Mouse (Mus musculus) olfactory bulb, adult 2 months (tissue): ENCODE data around the gene Mvb12b. TPM values are rescaled to one million over a fixed set of nuclear protein-coding genes. Genes with fewer than 3 reads are reported as not detected.

Experiments used
- H3K27ac ChIP-seq: fragments of 200-500 bp; 2 replicates; pipeline ENCODE4 v1.5.1; 2012; ENCODE audit warnings: low read depth, low read length; ENCODE audit not compliant: insufficient read depth
- H3K4me1 ChIP-seq: fragments of 200-500 bp; 2 replicates; pipeline ENCODE4 v1.6.1; 2012; ENCODE audit warnings: low read length; ENCODE audit not compliant: control insufficient read depth, insufficient read depth
- H3K4me3 ChIP-seq: fragments of 200-500 bp; 2 replicates; pipeline ENCODE4 v1.5.1; 2012; ENCODE audit warnings: mild to moderate bottlenecking, low read depth, low read length, moderate library complexity; ENCODE audit not compliant: insufficient read depth
- CTCF ChIP-seq: fragments of 200-500 bp; IDR thresholded peaks from 2 replicates; pipeline ENCODE4 v1.5.1; 2012; ENCODE audit warnings: low read depth, mild to moderate bottlenecking, low read length, moderate library complexity; ENCODE audit not compliant: insufficient read depth
- POLR2A ChIP-seq: fragments of 200-500 bp; IDR thresholded peaks from 2 replicates; pipeline ENCODE4 v1.6.1; 2012; ENCODE audit warnings: mild to moderate bottlenecking, low read depth, low read length, moderate library complexity; ENCODE audit not compliant: insufficient read depth
- WGBS: fragments of 180-500 bp; shearing (Covaris S2); methylation state at CpG from one replicate; pipeline ENCODE4 v1.1.7; 2018; 5-methylcytosine and 5-hydroxymethylcytosine counted together
- polyA plus RNA-seq: library from polyadenylated mRNA; stranded (reverse); fragments of >200 nt; gene quantifications from 2 replicates; pipeline ENCODE4 v1.2.4, GENCODE M21; 2012; ENCODE audit warnings: low replicate concordance; ENCODE audit not compliant: missing spikeins, insufficient read depth, insufficient read length

Gene Mvb12b
- polyA plus RNA-seq, 1 experiment = not detected

DNA sequence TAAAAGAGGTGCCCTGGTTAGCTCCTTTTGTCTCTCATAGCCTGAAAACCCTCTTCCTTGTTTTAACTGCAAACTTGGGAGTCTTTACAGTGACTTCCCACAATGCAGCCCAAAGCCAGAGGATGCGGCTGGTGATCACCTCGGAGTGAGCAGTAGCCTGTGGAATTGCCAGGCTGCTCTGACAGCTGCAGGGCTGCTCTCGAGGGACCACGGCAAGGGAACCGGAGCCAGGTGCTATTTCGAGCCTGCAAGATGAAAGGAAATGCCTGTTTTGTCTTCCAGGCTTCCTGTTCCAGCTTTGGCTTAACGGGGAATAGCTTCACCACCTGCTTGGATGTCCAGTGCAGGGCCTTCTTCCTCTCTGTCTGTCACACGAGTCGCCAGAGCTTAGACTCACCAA lies 115.3 kb downstream of the Mvb12b start:
- Histone ChIP-seq H3K4me1 (peaks cover 40% of the 10 kb centered on the region), H3K27ac (no peak overlapping the region), H3K4me3 (no peak overlapping the region)
- TF ChIP-seq POLR2A = no peak
- no peak for TF ChIP-seq CTCF
- WGBS = 34% methylated on average over 9 of the region's 9 CpGs

DNA sequence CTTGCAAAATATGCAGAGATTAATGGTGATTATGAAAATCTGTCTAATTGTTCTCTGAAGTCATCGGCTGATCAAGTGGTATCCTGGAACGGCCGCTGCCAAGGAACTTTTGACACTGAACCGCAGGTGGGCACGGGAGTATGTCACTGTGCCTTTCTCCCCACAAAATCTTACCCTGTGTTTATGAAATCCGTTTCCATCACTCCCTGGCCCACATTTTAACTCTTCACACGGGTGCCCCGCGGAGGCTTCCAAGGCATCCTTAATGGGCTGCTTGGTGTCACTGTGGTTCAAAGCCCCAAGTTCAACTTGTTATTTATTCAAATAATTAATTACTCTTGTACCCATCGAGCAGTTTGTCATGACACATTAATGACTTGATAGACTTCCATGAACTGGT lies 116.4 kb downstream of the Mvb12b start:
- 50% methylated on average over 10 of the region's 10 CpGs for WGBS
- no peak overlapping the region for H3K27ac ChIP-seq
- H3K4me3 ChIP-seq = no peak overlapping the region
- H3K4me1 ChIP-seq = peaks cover 40% of the 10 kb centered on the region
- TF ChIP-seq POLR2A = no peak

DNA sequence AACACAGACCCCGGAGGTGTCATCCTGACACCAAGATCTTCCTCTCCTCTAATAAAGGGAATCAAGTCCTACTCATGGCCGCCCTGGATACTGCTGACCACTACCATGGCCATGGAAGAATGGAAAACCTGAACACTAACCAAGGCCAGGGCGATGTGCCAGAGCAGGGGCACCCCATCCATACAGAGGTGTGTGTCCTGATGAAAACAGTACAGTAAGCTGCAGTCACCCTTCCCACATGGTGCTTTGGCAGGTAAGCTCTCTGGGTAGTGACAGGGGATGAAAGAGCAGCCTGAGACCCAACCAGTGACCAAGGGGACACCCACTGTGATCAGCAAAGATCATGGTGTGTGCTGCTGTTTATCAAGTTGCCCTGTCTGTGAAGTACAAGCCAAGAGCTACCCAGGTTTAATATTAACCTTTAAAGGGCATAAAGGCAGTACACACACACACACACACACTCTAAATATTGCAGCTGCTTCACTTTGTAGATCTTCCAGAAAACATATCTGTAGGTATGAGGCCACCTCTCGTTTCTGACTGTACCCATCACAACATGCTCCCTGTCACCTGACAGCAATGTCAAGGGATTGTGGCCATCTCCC lies 117.1 kb downstream of the Mvb12b start:
- peaks cover 36% of the 10 kb centered on the region for H3K4me1 ChIP-seq
- H3K27ac ChIP-seq = 0 out of 2 replicates have a peak overlapping the region, but pooled peaks have one; percentile 16
- TF ChIP-seq POLR2A = no peak
- no peak for TF ChIP-seq CTCF
- WGBS = 85% methylated on average over 4 of the region's 4 CpGs
- no peak overlapping the region for H3K4me3 ChIP-seq

DNA sequence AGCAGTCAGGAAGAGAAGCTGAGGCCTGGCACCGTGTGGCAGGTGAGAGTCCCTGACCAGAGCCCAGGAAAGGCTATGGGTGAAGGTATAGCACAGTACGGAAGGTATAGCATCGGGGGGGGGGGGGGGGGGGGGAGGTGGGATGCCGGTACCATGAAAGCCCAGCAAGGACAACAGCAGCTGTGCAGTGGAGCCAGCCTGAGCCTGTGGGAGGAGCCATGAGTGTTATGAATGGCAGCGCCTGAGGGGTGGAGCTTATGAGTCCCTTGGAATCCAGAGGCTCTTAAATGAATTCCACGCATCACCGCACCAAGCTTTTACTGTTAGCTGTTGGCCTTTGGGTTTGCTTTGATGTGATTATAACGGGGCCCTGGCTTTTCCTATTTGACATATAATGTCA lies 123.3 kb downstream of the Mvb12b start:
- H3K4me1 ChIP-seq = peaks cover 37% of the 10 kb centered on the region
- WGBS = 52% methylated on average over 7 of the region's 8 CpGs
- no peak overlapping the region for H3K4me3 ChIP-seq
- no peak overlapping the region for H3K27ac ChIP-seq
- TF ChIP-seq POLR2A (no peak), CTCF (no peak)

DNA sequence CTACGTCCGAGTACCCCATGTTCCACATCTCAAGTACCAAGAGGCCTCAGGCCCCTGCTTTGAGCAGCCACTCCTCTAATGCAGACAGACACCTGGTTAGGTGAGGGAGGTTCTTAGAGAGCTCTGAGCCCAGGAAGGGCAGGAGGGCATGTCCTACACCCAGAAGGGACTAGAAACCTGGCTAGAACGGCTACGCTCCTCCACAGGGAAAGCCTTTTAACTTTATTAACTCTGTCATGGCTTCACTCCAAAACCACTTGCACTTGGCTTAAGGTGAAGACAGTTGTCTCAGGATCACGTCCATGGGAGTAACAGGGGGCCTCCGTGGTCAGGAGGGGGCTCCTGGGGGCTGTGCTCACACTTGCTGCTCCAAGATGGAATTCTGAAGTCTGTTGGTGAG lies 125.5 kb downstream of the Mvb12b start:
- H3K4me3 ChIP-seq = no peak overlapping the region
- peak overlapping the region; percentile 64; the same call in 1 of the 2 replicates for H3K27ac ChIP-seq
- peaks cover 41% of the 10 kb centered on the region for H3K4me1 ChIP-seq
- TF ChIP-seq CTCF (no peak), POLR2A (no peak)
- 60% methylated on average over 6 of the region's 6 CpGs for WGBS

DNA sequence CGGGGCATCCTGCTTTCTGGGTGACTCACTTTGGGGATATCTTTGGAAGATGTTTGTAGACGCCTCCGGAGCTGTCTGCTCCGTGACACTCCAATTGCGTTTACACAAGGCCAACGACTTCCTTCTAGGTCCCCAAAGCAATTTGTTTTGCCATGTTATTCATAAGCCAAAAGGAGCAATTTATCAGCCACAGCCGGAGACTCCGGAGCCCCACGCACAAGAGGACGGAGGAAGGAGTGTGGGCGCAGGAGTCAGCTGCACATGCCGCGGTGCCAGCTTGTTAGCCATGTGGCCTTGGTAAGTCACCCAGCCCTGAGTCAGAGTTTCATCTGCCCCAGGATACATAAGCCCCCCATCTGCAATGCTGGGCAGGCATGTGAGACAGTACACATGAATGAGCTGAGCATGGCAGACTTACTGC lies 127.2 kb downstream of the Mvb12b start:
- TF ChIP-seq CTCF = no peak
- TF ChIP-seq POLR2A = no peak
- Histone ChIP-seq H3K4me3 (no peak overlapping the region), H3K4me1 (peaks cover 57% of the 10 kb centered on the region), H3K27ac (peak overlapping the region; percentile 99)
- 14% methylated on average over 13 of the region's 13 CpGs for WGBS

DNA sequence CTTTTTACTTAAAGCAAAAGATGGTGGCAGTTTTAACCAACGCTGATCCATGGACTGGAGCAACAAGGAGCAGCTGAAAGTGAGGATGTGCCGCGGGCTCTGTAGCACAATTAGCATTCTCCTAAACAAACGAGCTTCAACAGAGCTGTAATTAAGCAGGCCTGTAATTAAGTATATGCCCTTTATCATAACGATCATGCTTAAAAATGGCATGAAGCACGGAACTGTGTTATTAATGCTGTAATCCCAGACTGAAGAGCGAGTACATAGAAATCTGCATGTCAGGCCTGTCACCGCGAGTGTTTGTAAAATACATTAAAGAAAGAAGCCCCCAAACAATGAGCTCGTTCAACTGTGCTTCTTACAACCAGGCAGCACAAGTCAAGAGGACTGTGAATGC lies 128.3 kb downstream of the Mvb12b start:
- 17% methylated on average over 10 of the region's 10 CpGs for WGBS
- TF ChIP-seq POLR2A = no peak
- TF ChIP-seq CTCF = no peak
- H3K4me3 ChIP-seq = no peak overlapping the region
- H3K27ac ChIP-seq = peak overlapping the region; percentile 99
- peaks cover 67% of the 10 kb centered on the region for H3K4me1 ChIP-seq

DNA sequence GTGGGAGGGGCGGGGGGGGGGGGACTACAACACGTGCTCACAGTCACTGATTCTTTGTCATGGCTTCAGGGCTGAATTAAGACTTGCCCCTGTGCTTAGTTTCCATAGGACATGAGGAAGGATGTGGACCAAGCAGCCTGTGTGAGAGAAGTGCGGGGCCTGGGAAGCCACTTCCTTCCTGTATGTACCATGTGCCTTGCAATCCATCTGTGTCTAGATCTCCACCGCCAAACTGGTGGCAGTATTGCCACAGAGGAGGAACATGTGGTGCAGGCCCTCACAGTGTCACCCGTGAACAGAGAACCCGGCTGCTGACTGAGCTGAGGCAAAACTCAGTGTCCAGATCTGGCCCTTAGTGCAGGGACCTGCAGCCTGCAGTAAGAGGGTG lies 132.1 kb downstream of the Mvb12b start:
- Histone ChIP-seq H3K4me1 (peaks cover 71% of the 10 kb centered on the region), H3K27ac (peak overlapping the region; percentile 63)

DNA sequence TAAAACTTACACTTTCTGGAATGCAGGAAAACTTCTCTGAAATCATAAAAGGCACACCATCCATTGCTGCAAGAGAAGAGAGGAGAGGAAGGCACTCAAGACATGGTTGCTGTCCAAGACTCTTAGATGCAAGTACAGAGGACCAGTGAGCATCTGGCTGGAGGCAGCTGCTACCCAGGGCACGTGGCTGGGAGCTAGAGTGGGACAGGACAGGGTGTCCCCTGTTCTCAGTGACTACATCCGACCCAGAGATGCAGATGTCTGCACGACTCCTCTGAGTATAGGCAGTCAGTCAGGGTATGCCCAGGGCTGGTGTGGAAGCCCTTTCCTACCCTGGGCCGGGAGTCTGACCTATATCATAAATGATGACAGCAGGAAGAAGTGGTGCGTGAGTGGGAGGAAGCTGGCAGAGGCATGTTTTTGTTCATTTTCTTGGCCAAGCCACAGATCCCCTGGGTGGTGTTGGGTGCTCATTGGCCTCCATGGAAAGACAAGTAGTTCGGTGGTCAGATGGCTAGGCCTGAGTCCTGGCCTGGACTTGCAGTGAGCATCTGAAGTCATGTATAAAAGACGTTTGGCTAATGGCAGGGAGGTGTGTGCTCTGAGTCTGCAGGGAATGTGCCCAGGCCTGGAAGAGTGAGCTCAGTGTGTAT lies 132.6 kb downstream of the Mvb12b start:
- TF ChIP-seq POLR2A = no peak
- TF ChIP-seq CTCF = no peak
- H3K4me3 ChIP-seq = no peak overlapping the region
- 55% methylated on average over 7 of the region's 7 CpGs for WGBS
- H3K4me1 ChIP-seq = peaks cover 66% of the 10 kb centered on the region
- H3K27ac ChIP-seq = peak overlapping the region; percentile 23

More for the DNA sequence above, 132.1 kb downstream of the Mvb12b start:
- 51% methylated on average over 6 of the region's 6 CpGs for WGBS
- no peak overlapping the region for H3K4me3 ChIP-seq
- TF ChIP-seq CTCF = no peak
